Mouse (Mus musculus) heart, postnatal 0 days (tissue): ENCODE results near the gene Chd2.

Experiments
- CTCF ChIP-seq: IDR thresholded peaks from 2 replicates; pipeline ENCODE4 v1.5.1; 2016; ENCODE audit warnings: antibody characterized with exemption, control low read depth, low read depth
- EP300 ChIP-seq: IDR thresholded peaks from 2 replicates; pipeline ENCODE4 v1.6.1; 2016; ENCODE audit warnings: antibody characterized with exemption, low read depth

- TF ChIP-seq CTCF (no peak), EP300 (no peak)
Observed at GRCm38 (mm10) chr7:73467741-73468140, 73.9 kb downstream of the Chd2 start.
